Mouse (Mus musculus): ENCODE results near the gene Mrpl45. TPM values are rescaled to one million over a fixed set of nuclear protein-coding genes. Genes with fewer than 3 reads are reported as not detected.

Mrpl45 gene
- total RNA-seq, 2 experiments from 2014 or later = 3.6 to 13.4 TPM

- ATAC-seq (replicated peaks; ENCODE audit: low FRiP score, poor library complexity, severe bottlenecking) = peak; percentile 85
Observed at GRCm38 (mm10) chr11:97328148-97328547, 12.6 kb downstream of the Mrpl45 start.

GRCm38 (mm10) chr11:97330315-97330714, 14.8 kb downstream of the Mrpl45 start:
- ATAC-seq (replicated peaks; ENCODE audit: low FRiP score, poor library complexity, severe bottlenecking) = no peak

GRCm38 (mm10) chr11:97331231-97332190, 16.0 kb downstream of the Mrpl45 start:
- ATAC-seq (replicated peaks; ENCODE audit: low FRiP score, poor library complexity, severe bottlenecking) = no peak

GRCm38 (mm10) chr11:97333044-97333443, 17.5 kb downstream of the Mrpl45 start:
- ATAC-seq (replicated peaks; ENCODE audit: low FRiP score, poor library complexity, severe bottlenecking) = no peak

DNA sequence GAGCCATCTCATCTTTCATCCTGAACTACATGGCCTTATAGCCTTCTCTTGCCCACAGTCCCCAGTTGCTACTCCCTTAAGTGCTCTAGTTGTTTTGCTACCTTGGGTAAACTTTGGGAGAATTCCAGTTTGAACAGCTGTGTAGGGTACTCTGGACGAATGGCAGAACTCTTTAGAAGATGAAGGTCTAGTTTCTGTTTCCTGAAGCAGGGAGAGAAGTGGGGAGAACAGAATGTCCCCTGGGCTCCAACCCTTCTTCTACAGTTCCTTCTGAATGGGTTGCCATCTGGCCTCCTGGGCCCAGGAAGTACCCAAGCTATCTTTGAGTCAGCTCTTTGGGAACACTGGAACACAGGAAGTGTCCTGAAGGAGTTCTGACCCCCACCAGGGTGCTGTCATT, 18.4 kb downstream of the Mrpl45 start:
- no peak for ATAC-seq (replicated peaks; ENCODE audit: low FRiP score, poor library complexity, severe bottlenecking)

DNA sequence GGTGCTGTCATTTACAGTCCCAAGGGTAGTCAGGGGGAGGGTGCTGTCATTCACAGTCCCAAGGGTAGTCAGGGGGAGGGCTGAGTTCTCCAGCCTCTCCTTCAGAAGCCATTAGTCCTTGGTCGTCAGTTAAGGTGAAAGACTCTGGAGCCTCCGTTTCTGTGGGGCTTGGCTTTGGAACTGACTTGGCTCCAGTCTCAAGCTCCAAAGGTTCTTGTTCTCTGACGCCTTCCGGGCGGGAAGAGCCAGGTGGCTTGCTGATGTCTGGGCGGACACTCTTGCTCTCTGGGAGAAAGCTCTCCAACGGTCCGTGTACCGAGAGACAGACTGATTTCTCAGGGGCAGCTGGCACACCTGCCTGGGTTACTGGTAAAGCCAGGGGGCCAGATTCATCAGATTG, 18.9 kb downstream of the Mrpl45 start:
- ATAC-seq (replicated peaks; ENCODE audit: low FRiP score, poor library complexity, severe bottlenecking) = no peak

GRCm38 (mm10) chr11:97336238-97336637, 20.7 kb downstream of the Mrpl45 start:
- ATAC-seq (replicated peaks; ENCODE audit: low FRiP score, poor library complexity, severe bottlenecking) = no peak

GRCm38 (mm10) chr11:97336751-97337345, 21.3 kb downstream of the Mrpl45 start:
- no peak for ATAC-seq (replicated peaks; ENCODE audit: low FRiP score, poor library complexity, severe bottlenecking)

DNA sequence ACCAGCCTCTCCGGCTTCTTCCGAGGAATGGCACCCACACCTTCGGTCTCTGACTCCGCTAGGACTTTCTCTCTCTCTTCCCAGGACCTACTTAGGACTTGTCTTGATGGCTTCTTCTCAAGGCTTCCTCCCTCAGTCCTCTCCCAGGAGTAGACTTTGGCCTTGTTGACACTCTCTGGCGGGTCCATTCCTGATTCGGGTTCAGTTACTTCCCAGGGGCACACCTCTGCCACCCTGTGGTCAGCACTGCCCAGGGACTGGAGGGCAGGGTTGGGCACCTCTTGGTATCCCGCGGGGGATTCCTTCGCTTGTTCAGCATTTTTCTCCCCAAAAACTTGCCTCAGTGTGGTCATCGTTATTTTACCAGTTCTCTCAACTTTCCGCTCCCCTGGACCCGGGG, 21.8 kb downstream of the Mrpl45 start:
- no peak for ATAC-seq (replicated peaks; ENCODE audit: low FRiP score, poor library complexity, severe bottlenecking)

- no peak for ATAC-seq (replicated peaks; ENCODE audit: low FRiP score, poor library complexity, severe bottlenecking)
Observed at GRCm38 (mm10) chr11:97338302-97338976, 22.9 kb downstream of the Mrpl45 start.

DNA sequence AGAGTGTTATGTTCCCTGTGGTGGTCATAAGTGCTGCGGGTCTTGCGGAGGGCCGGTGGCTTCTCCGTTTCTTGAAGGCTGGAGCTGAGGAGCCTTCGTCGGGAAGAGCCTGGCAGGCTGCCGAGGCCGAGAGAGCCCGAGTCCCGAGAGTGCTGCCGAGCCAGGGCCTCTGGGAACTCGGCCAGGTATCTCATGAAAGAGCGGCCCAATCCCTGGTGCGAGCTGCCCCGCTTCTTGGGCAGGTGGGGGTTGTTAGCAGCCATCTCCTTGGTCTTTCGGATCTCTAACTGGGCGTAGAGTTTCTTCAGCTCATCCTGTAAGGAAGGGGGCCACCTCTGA, 23.4 kb downstream of the Mrpl45 start:
- ATAC-seq (replicated peaks; ENCODE audit: low FRiP score, poor library complexity, severe bottlenecking) = no peak

- ATAC-seq (replicated peaks; ENCODE audit: low FRiP score, poor library complexity, severe bottlenecking) = no peak
Observed at GRCm38 (mm10) chr11:97343175-97343574, 27.7 kb downstream of the Mrpl45 start.

DNA sequence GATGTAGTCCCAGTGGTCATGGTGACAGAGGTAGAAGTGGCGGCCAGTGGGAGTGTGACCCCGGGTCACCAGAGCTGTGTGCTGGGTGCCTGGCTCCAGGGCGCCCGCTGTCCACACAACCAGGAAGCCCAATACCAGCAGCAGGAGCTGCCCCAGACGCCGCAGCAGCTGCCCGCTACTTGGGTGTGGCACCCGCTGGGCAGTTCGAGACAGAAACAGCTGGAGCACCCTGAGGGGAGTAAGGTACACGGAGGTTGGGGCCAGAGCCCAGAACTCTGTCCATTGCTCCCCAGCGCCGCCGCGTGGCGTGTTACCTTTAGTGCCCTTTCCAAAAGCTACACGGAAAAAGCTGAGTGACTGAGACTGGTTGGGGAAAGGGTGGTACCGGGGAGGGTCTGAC, 28.1 kb downstream of the Mrpl45 start:
- 0 out of 2 replicates have a peak, but pooled peaks have one; percentile 9 for ATAC-seq (replicated peaks; ENCODE audit: low FRiP score, poor library complexity, severe bottlenecking)

GRCm38 (mm10) chr11:97345446-97345845, 29.9 kb downstream of the Mrpl45 start:
- ATAC-seq (replicated peaks; ENCODE audit: low FRiP score, poor library complexity, severe bottlenecking) = no peak

GRCm38 (mm10) chr11:97346383-97346782, 30.9 kb downstream of the Mrpl45 start:
- ATAC-seq (replicated peaks; ENCODE audit: low FRiP score, poor library complexity, severe bottlenecking) = no peak

- ATAC-seq (replicated peaks; ENCODE audit: low FRiP score, poor library complexity, severe bottlenecking) = no peak
Observed at GRCm38 (mm10) chr11:97347291-97347690, 31.8 kb downstream of the Mrpl45 start.

GRCm38 (mm10) chr11:97350035-97350434, 34.5 kb downstream of the Mrpl45 start:
- no peak for ATAC-seq (replicated peaks; ENCODE audit: low FRiP score, poor library complexity, severe bottlenecking)

DNA sequence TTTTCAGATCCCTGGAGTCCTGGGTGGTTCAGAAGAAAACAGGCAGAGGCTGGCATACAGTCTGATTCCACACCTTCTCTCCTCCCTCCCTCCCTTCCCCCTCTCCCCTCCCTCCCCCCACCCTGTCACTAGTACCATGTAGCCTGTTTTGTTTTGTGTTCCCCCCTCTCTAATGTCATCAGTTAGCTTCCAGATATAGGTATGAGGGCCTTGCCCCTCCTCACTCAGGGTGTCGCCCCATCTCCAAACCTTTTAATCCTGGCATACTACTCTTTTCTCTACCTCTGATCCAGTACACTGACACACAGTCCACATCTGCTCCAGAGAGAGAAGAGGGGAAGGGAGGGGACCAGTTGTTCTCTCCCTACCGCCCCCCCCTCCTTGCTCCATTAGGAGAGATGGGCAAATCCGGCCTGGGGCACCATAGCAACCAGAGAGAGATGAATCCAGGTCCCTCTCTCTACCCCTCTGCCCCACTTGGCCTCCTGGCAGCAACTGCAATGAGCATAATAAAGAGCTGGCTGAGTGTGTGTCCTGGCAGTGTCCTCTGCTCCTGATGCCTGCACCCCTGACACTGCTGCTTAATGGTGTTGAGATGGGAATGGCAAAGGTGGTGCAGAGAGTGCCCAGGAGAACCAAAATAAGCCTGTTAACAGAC, 36.6 kb downstream of the Mrpl45 start, which contains the start of gene Gpr179:
TSS of gene Gpr179 (minus strand) at position 51 of the 658 bp plus-strand sequence.
- ATAC-seq (replicated peaks; ENCODE audit: low FRiP score, poor library complexity, severe bottlenecking) = no peak

DNA sequence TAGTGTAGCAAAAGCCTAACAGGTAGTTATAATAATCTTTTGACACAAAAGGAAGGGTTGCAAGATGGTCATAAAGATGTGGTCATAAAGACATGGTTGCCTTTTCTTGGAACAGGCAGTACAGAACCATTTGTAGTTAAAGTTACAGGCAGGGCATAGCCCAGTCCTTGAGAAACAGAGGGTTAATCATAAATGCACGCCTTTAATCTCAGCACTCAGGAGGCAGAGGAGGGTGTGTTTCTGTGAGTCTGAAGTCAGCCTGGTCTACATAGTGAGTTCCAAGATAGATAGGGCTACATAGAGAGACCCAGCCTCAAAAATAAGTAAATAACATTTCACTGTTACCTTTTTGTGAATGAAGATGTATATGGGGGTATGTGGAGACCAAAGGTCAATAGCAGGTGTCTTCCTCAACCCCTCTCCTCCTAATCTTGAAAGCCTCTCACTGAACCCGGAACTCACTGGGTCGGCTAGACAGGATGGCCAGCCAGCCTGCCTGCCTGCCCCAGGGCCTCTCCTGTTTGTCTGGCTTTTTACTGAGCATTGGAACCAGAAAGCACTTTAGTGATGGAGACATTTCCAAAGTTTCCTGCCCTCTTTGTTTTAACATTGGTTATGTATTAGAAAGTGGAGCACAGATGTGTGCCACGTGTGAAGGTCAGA, 37.5 kb downstream of the Mrpl45 start:
- ATAC-seq (replicated peaks; ENCODE audit: low FRiP score, poor library complexity, severe bottlenecking) = no peak

- ATAC-seq (replicated peaks; ENCODE audit: low FRiP score, poor library complexity, severe bottlenecking) = no peak
Observed at GRCm38 (mm10) chr11:97354646-97355045, 39.1 kb downstream of the Mrpl45 start.

Data from erythroid progenitor cell, adult 5-6 weeks (primary cell).